Mouse (Mus musculus) CD4-positive naive resting alpha-beta T cell, adult 57 days (primary cell): ENCODE data around the gene Crabp1. TPM values are rescaled to one million over a fixed set of nuclear protein-coding genes. Genes with fewer than 3 reads are reported as not detected.

ENCODE experiments used
- total RNA-seq: library from RNA; stranded (reverse); gene quantifications from one replicate; pipeline ENCODE4 v1.2.4, GENCODE M21; 2023

Crabp1 gene
- total RNA-seq, result not detected

DNA sequence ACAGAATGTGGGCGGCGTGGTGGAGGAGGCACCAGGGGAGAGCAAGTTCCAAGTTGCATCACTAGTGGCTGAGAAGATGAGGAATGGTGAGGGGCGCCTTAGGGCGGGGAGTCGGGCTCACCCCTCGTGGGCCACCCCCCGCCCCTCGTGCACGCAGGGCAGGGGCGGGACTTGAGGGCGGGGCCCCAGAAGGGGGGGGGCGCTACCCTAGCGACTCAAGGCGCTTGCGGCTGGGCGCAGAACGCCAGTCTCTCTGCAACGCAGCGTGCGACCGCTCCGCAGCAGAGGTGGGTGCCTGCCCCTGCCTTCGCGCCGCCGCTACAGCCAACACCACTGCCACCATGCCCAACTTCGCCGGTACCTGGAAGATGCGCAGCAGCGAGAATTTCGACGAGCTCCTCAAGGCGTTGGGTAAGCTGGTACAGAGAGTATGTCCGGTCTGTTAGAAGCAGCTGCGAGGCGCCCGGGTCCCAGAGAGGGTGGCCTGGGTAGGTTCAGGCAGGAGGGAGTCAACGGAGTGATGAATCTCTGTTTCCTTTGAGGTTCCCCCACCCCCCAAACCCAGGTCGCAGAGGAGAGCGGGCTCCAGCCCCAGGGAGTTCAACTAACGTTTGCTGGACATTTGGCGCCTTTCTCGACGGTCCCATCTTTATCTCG lies at the start of gene Crabp1:
Gene Crabp1 (plus strand): TSS at position 188 of the 657 bp plus-strand sequence.

DNA sequence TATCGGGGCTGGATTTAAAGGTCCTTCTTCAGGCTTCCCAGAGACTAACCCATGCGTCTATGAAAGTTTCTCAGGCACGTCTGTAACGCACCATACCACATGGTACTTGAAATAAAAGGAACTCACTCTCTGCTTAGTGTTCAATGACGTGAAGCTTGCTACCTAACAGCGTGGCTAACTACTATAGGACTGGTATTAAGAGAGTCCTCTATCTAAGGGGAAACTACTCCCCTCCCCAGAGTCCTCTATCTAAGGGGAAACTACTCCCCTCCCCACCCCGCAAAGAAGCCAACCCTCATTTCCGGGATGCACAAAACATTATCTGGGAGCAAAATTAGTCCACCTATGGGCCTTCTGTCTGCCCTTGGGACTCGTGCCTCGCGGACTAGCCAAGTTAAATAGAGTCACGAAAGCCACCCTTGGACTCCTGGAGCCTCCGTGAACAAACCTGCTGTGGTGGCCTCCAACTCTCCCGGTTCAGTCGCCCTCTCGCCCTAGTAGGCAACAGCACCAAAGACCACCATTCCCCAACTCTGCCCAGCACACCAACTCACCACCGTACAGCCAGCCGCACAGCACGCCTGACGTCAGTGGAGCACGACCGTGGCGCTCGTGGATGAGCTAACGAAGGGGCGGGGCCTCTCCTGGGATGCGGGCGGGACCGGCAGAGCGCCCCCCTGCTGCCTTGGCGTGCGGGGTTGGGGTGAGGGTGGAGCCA lies 30.5 kb upstream of the Crabp1 start, which contains the start of gene Wdr61:
Gene Wdr61 (minus strand): TSS at position 599 of the 718 bp plus-strand sequence.

Other genes starting within 250 kb of the Crabp1 start
- gene Sh2d7, start 225.8 kb upstream of the Crabp1 start, total RNA-seq, result not detected
- gene Cib2, start 204.5 kb upstream of the Crabp1 start, total RNA-seq, result not detected
- gene Idh3a, start 178.4 kb upstream of the Crabp1 start, total RNA-seq, result 41.4 TPM
- gene Acsbg1, start 102.9 kb upstream of the Crabp1 start, total RNA-seq, result 9.2 TPM
- 15.8 TPM for gene Dnaja4, start 65.9 kb upstream of the Crabp1 start, total RNA-seq
- gene Wdr61, start 30.2 kb upstream of the Crabp1 start, total RNA-seq, result 46.5 TPM
- 36.5 TPM for gene Ireb2, start 99.0 kb downstream of the Crabp1 start, total RNA-seq
- 1.5 TPM for gene Hykk, start 152.5 kb downstream of the Crabp1 start, total RNA-seq
- 102 TPM for gene Psma4, start 186.0 kb downstream of the Crabp1 start, total RNA-seq
- gene AY074887, start 186.2 kb downstream of the Crabp1 start, total RNA-seq, result not detected
- gene Chrna5, start 216.1 kb downstream of the Crabp1 start, total RNA-seq, result not detected